Mouse (Mus musculus) left cerebral cortex, postnatal 25 days (tissue): ENCODE measurements at regions not wholly inside any gene's neighbourhood (a gene's known extent, or its start where the extent isn't known, plus 50 kb on each side); places are given as distances from the start of the nearest gene placed in this dataset.
A peak's percentile ranks its signal among the peaks of the same experiment; 100 is the strongest.
"Not testable (repeated sequence)": the region's sequence is repeated elsewhere in the genome, so short reads cannot be mapped to it uniquely, and the experiment has no call there.

Experiments used
- DNase-seq, 2 experiments: peaks; one replicate each; pipeline ENCODE4 v3.0.0; 2022; ENCODE audit warnings: low spot score in 2 of 2, mixed read lengths in 1 of 2
- intact Hi-C: fragments of 180-260 bp; cut with DNase I; formaldehyde crosslinking; loops from one replicate; pipeline ENCODE4 v1.15.1; 2025

DNA sequence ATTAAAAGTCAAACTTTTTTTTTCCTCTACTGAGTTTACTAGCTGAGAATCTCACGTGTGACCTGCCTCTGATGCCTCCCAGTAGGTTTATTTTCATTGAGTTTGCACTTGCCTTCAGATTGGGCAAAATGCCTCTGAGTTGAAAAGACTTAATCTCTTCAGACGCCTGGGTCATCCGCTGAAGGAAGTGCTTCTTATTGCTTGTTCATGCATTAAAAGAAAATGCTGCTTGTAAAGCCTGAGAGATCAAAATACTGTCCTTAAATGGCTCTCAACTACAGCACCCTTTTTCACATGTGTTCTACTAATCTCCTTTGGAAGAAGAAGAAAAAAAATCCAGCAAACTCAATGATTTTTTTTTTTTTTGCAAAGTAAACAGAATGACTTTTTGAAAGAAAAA, 351.5 kb downstream of the Kcnh5 start:
- no peak for DNase-seq
- intact Hi-C loops: no loop called here

DNA sequence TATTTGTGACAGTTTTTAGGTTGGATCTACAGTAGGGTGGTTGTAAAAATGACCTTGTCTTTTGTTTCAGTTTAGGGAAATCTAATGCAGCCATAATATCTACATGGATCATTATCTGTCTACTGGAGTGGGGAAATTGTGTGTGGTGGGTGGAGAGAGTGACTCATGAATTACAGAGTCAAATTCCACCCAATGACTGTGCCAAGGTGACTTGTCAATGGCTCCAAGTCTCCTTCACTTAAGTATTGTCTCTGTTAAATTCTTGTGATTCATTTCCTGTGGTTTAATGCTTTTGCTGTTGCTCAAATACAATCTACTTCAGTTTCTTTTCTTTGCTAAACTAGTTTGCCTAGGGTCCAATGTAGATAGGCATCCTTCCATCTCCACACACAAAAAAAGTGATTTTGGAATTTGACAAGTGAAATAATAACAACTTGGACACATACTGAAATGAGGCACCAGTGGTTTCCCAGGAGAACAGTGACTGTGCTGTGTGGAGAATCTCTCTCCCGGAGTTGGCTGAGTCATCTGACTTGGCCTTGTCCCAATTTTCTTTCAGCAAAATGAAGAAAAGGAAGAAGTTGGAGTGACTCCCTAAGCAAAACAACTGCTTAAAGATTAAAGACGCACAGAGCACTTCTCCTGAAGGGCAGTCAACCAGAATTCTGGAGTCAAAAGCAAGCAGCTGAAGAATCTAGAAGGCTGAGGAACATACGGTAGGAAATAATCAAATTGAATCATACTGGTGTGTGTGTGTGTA, 352.2 kb downstream of the Kcnh5 start:
- intact Hi-C loops: no loop called here
- DNase-seq: peak; percentile 43 to 78

DNA sequence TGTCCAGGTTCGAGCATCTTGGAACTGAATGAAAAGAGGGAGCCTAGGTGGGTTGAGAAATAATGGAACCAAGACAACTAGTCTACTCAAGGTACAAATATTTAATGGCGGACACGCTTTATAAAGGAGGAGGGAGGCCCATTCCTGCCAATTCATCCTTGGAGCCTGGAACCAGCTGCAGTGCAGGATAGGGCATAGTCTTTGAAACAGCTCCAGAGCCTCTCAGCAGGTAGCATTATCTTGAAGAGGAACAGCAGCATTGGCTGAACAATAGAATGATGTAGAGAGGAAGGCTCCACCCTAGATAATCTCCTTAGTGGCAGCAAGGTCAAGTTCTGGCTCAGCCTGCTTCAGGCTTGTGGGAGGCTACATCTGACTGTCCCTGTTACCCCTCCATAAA, 361.0 kb downstream of the Kcnh5 start:
- intact Hi-C loops, DNase-seq: not testable (repeated sequence)

DNA sequence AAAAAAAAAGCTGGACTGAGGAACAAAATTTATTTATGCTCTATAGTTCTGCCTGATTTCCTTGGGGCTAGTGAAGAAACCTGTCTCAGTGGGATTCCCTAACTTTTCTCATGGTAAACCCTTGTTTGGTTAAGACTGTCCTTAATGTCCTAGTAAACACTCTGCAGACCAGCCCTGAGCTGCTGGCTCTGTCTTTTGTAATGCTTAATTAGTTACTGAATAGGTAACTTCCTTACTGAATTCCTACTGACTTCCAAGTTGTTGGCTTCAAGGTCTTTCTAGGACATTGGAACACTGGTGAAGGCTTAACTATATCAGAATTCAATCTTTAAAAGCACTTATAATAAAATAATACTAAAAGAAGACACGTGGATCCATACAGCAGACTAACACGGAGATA, 368.6 kb downstream of the Kcnh5 start:
- DNase-seq, intact Hi-C loops: not testable (repeated sequence)

DNA sequence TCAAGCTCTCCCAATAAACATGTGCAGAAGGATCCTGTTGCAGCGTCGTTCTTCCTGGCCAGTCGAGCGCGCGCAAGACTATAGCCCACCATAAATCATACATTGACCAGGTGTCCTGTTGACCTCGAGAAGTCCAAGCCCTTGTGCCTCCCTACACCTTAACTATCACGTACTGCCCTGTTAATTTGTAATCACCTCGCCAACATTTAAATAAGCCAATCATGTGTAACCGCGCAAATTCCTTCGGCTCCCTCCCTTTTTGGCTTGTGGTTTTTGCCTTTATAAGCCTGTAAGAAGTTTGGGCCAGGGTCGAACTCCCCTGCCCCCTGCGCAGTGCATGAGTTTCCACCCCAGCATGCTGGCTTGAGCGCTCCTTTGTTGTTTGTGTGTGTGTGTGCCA, 369.2 kb downstream of the Kcnh5 start:
- intact Hi-C loops, DNase-seq: not testable (repeated sequence)

DNA sequence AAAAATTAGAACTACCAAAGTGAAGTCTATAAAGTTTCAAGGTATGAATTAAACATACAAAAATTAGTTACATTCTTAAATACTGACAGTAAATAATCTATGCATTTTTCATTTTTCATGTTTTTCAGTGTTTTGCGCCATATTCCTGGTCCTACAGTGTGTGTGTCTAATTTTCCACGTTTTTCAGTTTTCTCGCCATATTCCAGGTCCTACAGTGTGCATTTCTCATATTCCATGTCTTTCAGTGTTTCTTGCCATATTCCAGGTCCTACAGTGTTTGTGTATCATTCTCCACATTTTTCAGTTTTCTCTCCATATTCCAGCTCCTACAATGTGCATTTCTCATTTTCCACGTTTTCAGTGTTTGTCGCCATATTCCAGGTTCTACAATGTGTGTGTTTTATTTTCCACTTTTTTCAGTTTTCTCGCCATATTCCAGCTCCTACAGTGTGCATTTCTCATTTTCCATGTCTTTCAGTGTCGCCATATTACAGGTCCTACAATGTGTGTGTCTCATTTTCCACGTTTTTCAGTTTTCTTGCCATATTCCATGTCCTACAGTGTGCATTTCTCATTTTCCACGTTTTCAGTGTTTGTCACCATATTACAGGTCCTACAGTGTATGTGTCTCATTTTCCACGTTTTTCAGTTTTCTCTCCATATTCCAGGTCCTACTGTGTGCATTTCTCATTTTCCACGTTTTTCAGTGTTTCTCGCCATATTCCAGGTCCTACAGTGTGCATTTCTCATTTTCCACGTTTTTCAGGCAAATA, 373.2 kb downstream of the Kcnh5 start:
- intact Hi-C loops: no loop called here
- no peak for DNase-seq

DNA sequence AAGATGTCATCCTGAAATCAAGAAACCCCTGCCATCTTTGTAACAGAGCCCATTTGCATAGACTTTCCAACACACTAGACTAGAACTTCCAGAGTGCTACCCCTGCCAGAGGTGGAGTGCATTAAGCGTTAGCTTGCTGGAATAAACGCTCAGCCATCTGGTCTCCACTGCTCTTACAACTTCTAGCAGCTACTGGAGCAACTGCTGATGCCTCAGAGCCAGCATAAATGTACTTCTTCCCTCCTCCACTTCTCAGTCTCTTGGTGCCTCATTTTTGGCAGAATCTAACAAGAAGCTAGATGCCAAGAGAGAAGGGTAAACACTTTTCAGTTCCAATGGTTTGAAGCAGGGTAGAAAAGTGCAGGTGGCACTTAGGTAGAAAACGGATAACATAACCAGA, 385.1 kb downstream of the Kcnh5 start:
- peak; percentile 40 to 87 for DNase-seq
- intact Hi-C loops: no loop called here

DNA sequence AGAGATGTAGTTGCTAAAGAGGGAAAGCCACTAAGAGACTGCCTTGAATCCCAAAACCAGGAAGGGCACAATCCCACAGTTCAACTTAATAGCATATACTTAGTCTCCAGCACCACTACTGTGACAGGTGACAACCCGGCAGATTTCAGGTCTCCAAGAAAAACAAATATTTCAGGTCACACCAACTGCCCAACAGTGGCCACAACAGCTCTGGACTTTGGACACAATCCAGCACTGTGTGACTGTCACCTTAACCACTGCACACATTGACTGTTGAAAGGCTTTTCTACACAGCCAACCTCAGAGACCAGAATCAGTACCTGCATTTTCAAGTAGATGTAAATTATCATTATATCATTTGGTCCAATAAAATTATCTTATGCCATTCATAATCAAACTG, 414.8 kb downstream of the Kcnh5 start:
- no peak for DNase-seq
- intact Hi-C loops: no loop called here

DNA sequence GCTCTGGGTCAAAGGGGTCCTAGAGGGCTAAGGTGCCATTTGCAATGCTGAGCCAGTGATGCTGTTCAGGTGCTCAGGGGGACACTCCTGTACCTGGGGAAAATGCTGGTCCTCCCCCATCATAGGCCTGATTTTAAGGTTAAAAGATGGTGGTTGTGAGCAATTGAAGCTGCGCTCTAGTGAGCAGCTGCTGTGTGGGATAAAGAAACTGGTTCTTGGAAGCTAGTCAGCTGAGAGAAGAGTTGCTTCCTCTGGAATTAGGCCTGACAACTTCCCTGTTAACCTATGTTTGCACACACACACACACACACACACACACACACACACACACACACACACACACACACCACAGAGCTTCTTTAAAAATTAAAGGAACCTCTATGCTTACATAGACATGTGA, 428.9 kb upstream of the Gm11042 start:
- peak in 1 of 2 experiments; percentile 76 for DNase-seq
- intact Hi-C loops: no loop called here

DNA sequence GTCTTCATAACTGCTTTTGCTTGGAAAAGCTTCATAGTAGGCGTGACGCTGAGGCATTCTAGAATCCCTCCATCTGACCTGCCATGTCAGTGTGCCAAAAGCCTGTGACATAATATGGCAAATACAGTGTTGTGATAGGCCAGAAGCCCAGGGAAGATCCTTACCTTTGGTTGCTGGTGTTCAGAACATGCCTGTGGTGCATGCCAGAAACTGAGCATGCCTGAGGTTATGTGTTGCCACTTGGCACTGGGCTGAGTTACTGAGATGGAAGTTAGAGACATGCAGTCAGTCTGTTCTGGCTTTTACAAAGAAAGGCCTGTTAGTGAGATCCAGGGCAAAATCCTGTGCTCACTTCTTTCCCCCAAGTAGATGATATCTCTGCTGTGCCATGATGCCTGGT, 412.7 kb upstream of the Gm11042 start:
- DNase-seq: no peak
- intact Hi-C loops: no loop called here

DNA sequence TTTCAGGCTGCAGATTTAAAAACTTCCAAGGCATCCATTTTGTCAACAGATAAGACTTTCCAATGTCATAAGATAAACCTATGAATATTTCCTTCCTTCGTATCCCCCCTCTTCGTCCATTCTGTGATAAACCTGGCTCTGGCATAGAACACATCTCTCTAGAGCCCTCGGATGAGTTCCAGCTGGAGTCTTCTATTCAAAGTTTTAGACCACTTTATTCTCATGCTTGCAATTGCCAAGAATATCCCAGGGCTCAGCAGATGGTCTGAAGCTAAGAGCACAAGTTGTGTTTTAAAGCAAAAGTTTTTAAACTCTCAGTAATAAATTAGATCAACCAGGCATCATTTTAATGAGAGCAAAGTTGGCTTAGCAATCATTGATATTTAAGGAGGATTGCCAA, 363.0 kb upstream of the Gm11042 start:
- DNase-seq: peak in 1 of 2 experiments; percentile 64
- intact Hi-C loops: loop anchor here (5.0 kb wide), 1 partner anchor 347 kb away; no protein-coding TSS in a partner anchor

DNA sequence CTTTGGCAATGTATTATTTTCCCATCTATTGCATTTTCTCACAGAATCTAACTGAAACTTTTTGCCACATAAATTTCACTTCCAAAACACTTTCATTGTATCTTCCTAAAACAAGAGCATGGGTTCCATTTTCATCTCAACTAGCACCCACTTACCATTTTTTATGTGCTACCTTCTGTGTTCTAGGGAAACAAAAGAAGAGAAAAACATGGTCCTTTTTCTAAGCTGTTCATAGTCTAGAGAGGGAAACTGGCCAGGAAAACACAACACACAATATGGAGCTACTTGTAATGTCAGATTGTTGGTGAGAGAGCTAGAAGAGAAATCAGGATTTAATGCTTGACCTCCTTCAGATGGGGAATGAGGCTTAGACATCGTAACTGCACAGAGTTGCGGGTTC, 361.6 kb upstream of the Gm11042 start:
- intact Hi-C loops: loop anchor here (5.0 kb wide), 1 partner anchor 346 kb away; no protein-coding TSS in a partner anchor
- DNase-seq: peak in 1 of 2 experiments; percentile 57

DNA sequence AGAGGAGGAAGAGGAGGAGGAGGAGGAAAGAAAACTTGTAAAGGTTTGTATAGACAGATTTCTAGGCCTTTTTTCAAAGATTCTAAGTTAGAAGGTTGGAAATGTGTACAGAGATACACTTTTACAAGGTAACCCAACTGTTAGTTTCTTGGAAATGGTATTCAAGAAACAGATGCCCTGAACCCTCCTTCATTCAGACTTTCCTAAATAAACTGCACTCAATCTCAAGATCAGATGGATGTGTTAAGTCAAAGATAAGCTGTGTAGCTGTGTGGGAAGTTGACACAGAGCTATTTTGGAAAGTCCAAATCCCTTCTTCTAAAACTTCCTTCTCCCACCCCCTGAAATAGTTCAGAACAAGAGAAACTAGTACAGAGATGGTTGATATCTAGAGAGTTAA, 342.2 kb upstream of the Gm11042 start:
- intact Hi-C loops: loop anchor here (5.0 kb wide), 1 partner anchor 331 kb away; no protein-coding TSS in a partner anchor
- DNase-seq: peak in 1 of 2 experiments; percentile 79

DNA sequence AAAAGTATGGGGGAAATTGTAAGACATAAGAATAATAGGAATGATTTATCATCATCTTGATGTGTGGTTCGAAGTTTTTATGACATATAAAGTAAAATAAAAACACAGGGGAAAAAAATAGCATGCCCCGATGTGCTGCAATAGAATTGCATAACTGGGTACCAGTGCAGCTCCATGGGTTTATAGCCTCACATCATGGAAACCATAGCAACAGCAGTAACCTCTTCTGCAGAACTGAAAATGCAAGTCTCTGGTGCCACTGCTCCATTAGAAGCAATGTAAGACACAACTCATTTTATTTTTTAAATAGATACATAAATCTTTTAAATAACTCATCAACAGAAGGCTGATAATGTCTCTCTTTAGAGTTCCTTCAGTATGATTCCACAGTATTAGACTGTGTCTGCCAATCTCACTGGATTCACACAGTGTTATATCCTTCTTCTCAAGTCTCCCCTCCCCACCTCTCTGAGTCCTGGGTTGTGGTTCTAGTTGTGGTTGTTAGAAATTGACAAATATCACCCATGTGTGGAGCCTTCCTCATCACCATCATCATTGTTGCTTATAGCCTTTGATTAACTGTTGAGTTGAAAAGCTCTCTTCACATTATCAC, 340.9 kb upstream of the Gm11042 start:
- intact Hi-C loops: loop anchor here (5.0 kb wide), 1 partner anchor 330 kb away; no protein-coding TSS in a partner anchor
- DNase-seq: peak in 1 of 2 experiments; percentile 51

DNA sequence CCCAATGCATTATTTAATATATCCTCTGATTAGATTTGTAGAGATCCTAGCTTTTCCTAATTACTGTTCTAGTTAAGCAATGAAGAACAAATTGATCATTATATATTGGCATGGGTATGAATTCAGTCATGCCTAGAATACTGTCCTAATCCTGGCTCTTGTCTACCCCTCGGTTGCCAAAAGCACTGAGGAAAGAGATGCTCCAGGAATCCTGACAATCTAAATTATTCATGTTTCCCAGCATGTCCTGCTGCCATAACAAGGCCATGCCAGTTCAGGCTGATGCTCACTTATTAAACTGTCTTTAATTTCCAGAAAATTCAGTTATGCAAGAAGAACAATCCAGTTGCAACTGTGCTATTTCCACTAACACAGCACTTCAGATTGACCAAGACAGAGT, 335.1 kb upstream of the Gm11042 start:
- intact Hi-C loops: no loop called here
- DNase-seq: no peak

DNA sequence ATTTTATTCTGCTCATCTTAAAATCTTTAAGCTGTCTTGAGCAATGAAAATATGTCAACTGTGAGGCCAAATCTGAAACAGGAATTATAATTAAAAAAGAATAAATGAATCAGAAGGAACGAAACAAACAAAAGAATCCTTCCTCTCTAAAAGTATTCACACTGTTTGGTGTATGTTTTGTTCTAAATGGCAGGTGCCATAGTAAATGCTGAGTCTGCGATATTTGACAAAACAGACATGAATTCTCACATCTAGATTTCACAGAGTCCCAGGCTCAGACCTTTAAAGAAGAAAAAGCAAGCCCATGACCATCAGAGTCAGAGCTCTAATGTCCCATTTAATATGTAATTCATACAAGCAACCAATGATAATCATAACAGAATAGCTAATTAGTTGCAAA, 316.6 kb upstream of the Gm11042 start:
- no peak for DNase-seq
- intact Hi-C loops: no loop called here

DNA sequence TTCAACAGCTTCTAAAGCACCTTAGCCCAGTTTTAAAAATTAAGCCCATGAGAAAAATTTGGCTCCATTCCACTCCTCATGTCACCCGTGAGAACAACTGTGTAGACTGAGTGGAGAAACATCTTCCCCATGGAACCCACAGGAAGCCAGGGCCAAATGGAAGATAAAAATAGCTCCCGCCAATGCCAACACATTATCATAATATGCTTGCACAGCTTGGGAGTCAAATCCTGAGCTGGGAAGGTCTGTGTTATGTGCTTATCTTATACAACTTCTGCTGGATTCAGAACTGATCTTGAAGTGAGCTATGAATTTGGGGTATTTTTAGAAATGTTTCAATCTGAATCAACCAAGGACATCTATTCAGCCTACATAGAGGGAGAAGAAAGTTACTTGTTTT, 279.0 kb upstream of the Gm11042 start:
- DNase-seq: peak; percentile 3 to 73

DNA sequence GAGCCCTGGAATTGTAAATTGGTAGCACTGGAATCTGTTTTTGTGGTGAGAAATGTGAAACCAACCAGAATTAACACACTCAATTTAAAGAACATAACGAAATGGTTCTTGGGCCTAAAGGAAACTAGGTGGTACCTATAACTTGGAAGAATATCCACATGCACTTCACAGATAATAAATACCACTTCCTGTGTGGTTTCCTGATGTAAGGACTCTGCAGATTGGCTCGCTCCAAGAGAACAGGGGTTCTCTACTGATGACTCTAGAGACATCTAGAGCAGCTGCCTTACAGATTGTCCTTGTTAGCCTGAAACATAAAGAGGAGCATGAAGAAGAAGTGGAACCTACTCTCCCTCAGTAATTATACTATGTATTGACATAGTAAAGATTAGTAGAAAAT, 238.4 kb upstream of the Gm11042 start:
- intact Hi-C loops: loop anchor here (5.0 kb wide), 1 partner anchor 222 kb away; no protein-coding TSS in a partner anchor

More for the DNA sequence above, 279.0 kb upstream of the Gm11042 start:
- intact Hi-C loops: no loop called here

DNA sequence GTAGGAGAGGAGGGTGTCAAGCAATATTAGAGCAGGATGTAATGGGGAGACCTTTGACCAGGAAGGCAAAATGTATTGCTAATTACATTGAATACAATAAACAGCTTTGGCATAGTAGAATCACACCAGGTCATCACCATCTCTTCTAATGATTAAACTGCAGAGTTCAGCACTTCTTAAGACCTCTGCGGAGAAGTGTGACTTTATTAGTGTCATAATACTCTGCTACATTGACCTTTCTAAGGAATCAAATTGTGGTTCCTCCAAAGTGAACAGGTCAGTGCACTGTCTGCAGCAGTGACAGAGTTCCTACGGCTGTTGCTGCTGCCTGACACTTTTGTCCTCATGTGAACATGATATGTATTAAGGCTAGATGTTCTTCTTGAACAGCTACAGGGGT, 228.0 kb upstream of the Gm11042 start:
- intact Hi-C loops: no loop called here
- DNase-seq: no peak

More for the DNA sequence above, 238.4 kb upstream of the Gm11042 start:
- no peak for DNase-seq

DNA sequence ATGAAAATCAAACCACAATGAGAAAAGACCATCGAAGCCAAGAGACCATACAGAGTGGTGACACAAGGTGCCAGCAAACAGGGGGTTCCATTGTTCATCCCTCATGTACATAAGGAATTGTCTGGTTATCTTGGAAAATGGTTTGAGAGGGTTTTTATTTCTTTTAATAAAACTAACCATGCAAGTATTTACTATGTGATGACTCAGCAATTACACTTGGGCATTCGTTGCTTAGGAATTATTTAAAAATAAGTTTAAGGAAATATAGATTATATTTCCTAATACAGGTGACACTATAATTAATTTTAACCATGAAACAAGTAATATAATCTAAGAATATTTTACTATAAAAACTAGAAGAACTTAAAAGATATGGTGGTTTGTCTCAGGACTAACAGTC, 218.7 kb upstream of the Gm11042 start:
- no peak for DNase-seq
- intact Hi-C loops: no loop called here
